Mouse (Mus musculus): ENCODE results near the gene Kctd5.

DNA sequence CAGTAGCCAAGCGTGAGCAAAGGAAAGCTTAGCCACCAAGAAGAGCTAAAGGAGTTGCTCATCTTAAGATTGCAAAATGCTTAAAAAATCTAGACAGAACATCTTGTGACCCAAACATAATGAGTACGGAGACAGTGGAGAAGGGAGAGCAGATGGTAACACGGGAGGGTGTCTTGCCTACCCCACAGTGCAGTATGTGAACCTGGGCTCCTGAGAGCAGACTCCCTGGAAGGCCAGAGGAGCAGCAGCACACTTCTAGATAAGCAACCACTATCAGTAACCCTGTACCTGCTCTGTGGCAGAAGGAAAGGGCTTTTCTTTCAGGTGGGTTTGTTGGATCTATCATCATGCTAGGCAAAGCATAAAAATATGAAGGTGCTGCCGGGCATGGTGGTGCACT is 39.7 kb upstream of the Kctd5 start:
- TF ChIP-seq FLI1 (IDR thresholded peaks at IDR 0.05; ENCODE audit: low read length) = no peak
- TF ChIP-seq GATA1 (IDR thresholded peaks at IDR 0.05; ENCODE audit: borderline replicate concordance, low read length) = no peak
